Mouse (Mus musculus) bone marrow, adult 2 months (tissue): ENCODE data around the gene Trim47.
"Not testable (repeated sequence)": the region's sequence is repeated elsewhere in the genome, so short reads cannot be mapped to it uniquely, and the experiment has no call there.

ENCODE experiments used
- CTCF ChIP-seq: fragments of 200-500 bp; IDR thresholded peaks from 2 replicates; pipeline ENCODE4 v1.5.1; 2011; ENCODE audit warnings: low read length, control low read depth; ENCODE audit not compliant: control insufficient read depth, insufficient read depth
- POLR2A ChIP-seq: fragments of 200-500 bp; IDR thresholded peaks from 2 replicates; pipeline ENCODE4 v1.6.1; 2011; ENCODE audit warnings: low read depth, mild to moderate bottlenecking, control low read depth, low read length, borderline replicate concordance; ENCODE audit not compliant: control insufficient read depth

DNA sequence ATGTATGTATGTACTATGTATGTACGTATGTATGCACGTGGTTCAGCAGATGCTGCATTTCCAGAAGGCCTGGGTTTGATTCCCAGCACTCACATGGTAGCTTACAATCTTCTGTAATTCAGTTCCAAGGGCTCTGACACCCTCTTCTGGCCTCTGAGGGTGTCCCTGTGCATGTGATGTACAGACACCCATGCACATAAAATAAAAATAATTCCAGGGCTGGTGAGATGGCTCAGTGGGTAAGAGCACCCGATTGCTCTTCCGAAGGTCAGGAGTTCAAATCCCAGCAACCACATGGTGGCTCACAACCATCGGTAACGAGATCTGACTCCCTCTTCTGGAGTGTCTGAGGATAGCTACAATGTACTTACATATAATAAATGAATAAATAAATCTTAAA is 34.1 kb downstream of the Trim47 start:
- not testable (repeated sequence) for TF ChIP-seq CTCF, POLR2A
